Mouse (Mus musculus): Measurements from ENCODE around the gene Dnah7a. TPM values are rescaled to one million over a fixed set of nuclear protein-coding genes. Genes with fewer than 3 reads are reported as not detected.
"Not testable (repeated sequence)": the region's sequence is repeated elsewhere in the genome, so short reads cannot be mapped to it uniquely, and the experiment has no call there.

The Dnah7a gene
- polyA plus RNA-seq, 1 experiment from 2014 or later: 7.2 TPM

- Histone ChIP-seq H3K4me1 (no peaks in the 10 kb centered on the region), H3K4me2 (replicated peaks) (no peak overlapping the region), H3K27me3 (no peaks in the 10 kb centered on the region), H3K9me3 (no peaks in the 10 kb centered on the region), H3K36me3 (no peaks in the 10 kb centered on the region), H3K27ac (replicated peaks) (no peak overlapping the region), H3K9ac (replicated peaks) (no peak overlapping the region), H3K4me3 (no peak overlapping the region)
- no peak for ATAC-seq (ENCODE audit: low FRiP score, low read depth)
- WGBS: 80% methylated on average over 5 of the region's 5 CpGs
These were observed 22.1 kb upstream of the Dnah7a start for GRCm38 (mm10) chr1:53728489-53729225.

- no peak overlapping the region for H3K9ac ChIP-seq (replicated peaks)
These were observed 20.3 kb upstream of the Dnah7a start for GRCm38 (mm10) chr1:53726883-53727282.

GRCm38 (mm10) chr1:53721353-53721752, 14.8 kb upstream of the Dnah7a start:
- no peaks in the 10 kb centered on the region for H3K4me1 ChIP-seq
- no peak overlapping the region for H3K27ac ChIP-seq (replicated peaks)
- H3K9ac ChIP-seq (replicated peaks): no peak overlapping the region
- no peak for ATAC-seq (ENCODE audit: low FRiP score, low read depth)
- H3K4me2 ChIP-seq (replicated peaks): no peak overlapping the region
- H3K27me3 ChIP-seq: no peaks in the 10 kb centered on the region
- no peaks in the 10 kb centered on the region for H3K36me3 ChIP-seq
- H3K4me3 ChIP-seq: no peak overlapping the region
- H3K9me3 ChIP-seq: no peaks in the 10 kb centered on the region

More at GRCm38 (mm10) chr1:53726883-53727282, 20.3 kb upstream of the Dnah7a start:
- Histone ChIP-seq H3K27ac (replicated peaks) (no peak overlapping the region), H3K4me3 (no peak overlapping the region), H3K27me3 (no peaks in the 10 kb centered on the region), H3K36me3 (no peaks in the 10 kb centered on the region), H3K9me3 (no peaks in the 10 kb centered on the region), H3K4me1 (no peaks in the 10 kb centered on the region), H3K4me2 (replicated peaks) (no peak overlapping the region)
- 96% methylated on average over 2 of the region's 2 CpGs for WGBS
- ATAC-seq (ENCODE audit: low FRiP score, low read depth): no peak

GRCm38 (mm10) chr1:53720601-53721351, 14.2 kb upstream of the Dnah7a start:
- Histone ChIP-seq H3K9me3 (no peaks in the 10 kb centered on the region), H3K4me2 (replicated peaks) (no peak overlapping the region), H3K4me1 (no peaks in the 10 kb centered on the region), H3K27me3 (no peaks in the 10 kb centered on the region), H3K4me3 (no peak overlapping the region), H3K36me3 (no peaks in the 10 kb centered on the region), H3K27ac (replicated peaks) (no peak overlapping the region), H3K9ac (replicated peaks) (no peak overlapping the region)
- 84% methylated on average over 5 of the region's 5 CpGs for WGBS
- ATAC-seq (ENCODE audit: low FRiP score, low read depth): no peak

GRCm38 (mm10) chr1:53715966-53716515, 9.5 kb upstream of the Dnah7a start:
- no peak for ATAC-seq (ENCODE audit: low FRiP score, low read depth)
- Histone ChIP-seq H3K27ac (replicated peaks) (no peak overlapping the region), H3K9me3 (no peaks in the 10 kb centered on the region), H3K4me2 (replicated peaks) (no peak overlapping the region), H3K4me3 (no peak overlapping the region), H3K9ac (replicated peaks) (no peak overlapping the region), H3K27me3 (no peaks in the 10 kb centered on the region), H3K4me1 (no peaks in the 10 kb centered on the region), H3K36me3 (no peaks in the 10 kb centered on the region)
- WGBS: 97% methylated on average over 1 of the region's 1 CpGs

- Histone ChIP-seq H3K27ac (replicated peaks) (no peak overlapping the region), H3K9me3 (no peaks in the 10 kb centered on the region), H3K9ac (replicated peaks) (no peak overlapping the region), H3K4me2 (replicated peaks) (no peak overlapping the region), H3K27me3 (no peaks in the 10 kb centered on the region), H3K4me1 (no peaks in the 10 kb centered on the region), H3K4me3 (no peak overlapping the region), H3K36me3 (no peaks in the 10 kb centered on the region)
- 6% methylated on average over 4 of the region's 4 CpGs for WGBS
- no peak for ATAC-seq (ENCODE audit: low FRiP score, low read depth)
These were observed 8.9 kb upstream of the Dnah7a start for GRCm38 (mm10) chr1:53715446-53715845.

- H3K27ac ChIP-seq (replicated peaks); H3K36me3 ChIP-seq; H3K4me2 ChIP-seq (replicated peaks); H3K4me1 ChIP-seq; ATAC-seq (ENCODE audit: low FRiP score, low read depth); H3K9me3 ChIP-seq; H3K27me3 ChIP-seq; H3K4me3 ChIP-seq; H3K9ac ChIP-seq (replicated peaks): not testable (repeated sequence)
- WGBS: 47% methylated on average over 3 of the region's 3 CpGs
These were observed 6.8 kb upstream of the Dnah7a start for GRCm38 (mm10) chr1:53713383-53713782.

GRCm38 (mm10) chr1:53711069-53711468, 4.5 kb upstream of the Dnah7a start:
- H3K9me3 ChIP-seq: no peaks in the 10 kb centered on the region
- H3K4me1 ChIP-seq: no peaks in the 10 kb centered on the region
- no peaks in the 10 kb centered on the region for H3K27me3 ChIP-seq
- no peak for ATAC-seq (ENCODE audit: low FRiP score, low read depth)
- no peak overlapping the region for H3K4me3 ChIP-seq
- H3K36me3 ChIP-seq: no peaks in the 10 kb centered on the region
- H3K4me2 ChIP-seq (replicated peaks): no peak overlapping the region
- H3K27ac ChIP-seq (replicated peaks): no peak overlapping the region
- no peak overlapping the region for H3K9ac ChIP-seq (replicated peaks)
- 86% methylated on average over 9 of the region's 9 CpGs for WGBS

- not testable (repeated sequence) for H3K4me1 ChIP-seq; H3K4me3 ChIP-seq; H3K4me2 ChIP-seq (replicated peaks); H3K27me3 ChIP-seq; ATAC-seq (ENCODE audit: low FRiP score, low read depth); H3K9ac ChIP-seq (replicated peaks); H3K9me3 ChIP-seq; H3K27ac ChIP-seq (replicated peaks); H3K36me3 ChIP-seq
- 62% methylated on average over 5 of the region's 5 CpGs for WGBS
These were observed 3.0 kb upstream of the Dnah7a start for GRCm38 (mm10) chr1:53709602-53710001.

GRCm38 (mm10) chr1:53704164-53704563, 2.4 kb downstream of the Dnah7a start:
- no peak for ATAC-seq (ENCODE audit: low FRiP score, low read depth)
- no peak overlapping the region for H3K4me2 ChIP-seq (replicated peaks)
- no peak overlapping the region for H3K4me3 ChIP-seq
- no peaks in the 10 kb centered on the region for H3K4me1 ChIP-seq
- WGBS: 85% methylated on average over 5 of the region's 5 CpGs
- H3K36me3 ChIP-seq: no peaks in the 10 kb centered on the region
- H3K27me3 ChIP-seq: no peaks in the 10 kb centered on the region
- H3K9ac ChIP-seq (replicated peaks): no peak overlapping the region
- no peaks in the 10 kb centered on the region for H3K9me3 ChIP-seq
- no peak overlapping the region for H3K27ac ChIP-seq (replicated peaks)

GRCm38 (mm10) chr1:53664268-53664667, 42.3 kb downstream of the Dnah7a start:
- H3K9ac ChIP-seq (replicated peaks); H3K4me2 ChIP-seq (replicated peaks); H3K27ac ChIP-seq (replicated peaks); H3K36me3 ChIP-seq; H3K4me1 ChIP-seq; H3K4me3 ChIP-seq; ATAC-seq (ENCODE audit: low FRiP score, low read depth); H3K27me3 ChIP-seq; H3K9me3 ChIP-seq: not testable (repeated sequence)

Measured in midbrain, embryonic 12.5 days (tissue).